Mouse (Mus musculus): ENCODE data around the gene Med21.

Med21 gene

GRCm38 (mm10) chr6:146642276-146643183, at the start of gene Med21, which contains the start of gene Tm7sf3:
Gene Med21 (plus strand): TSS chr6:146642547.
Gene Tm7sf3 (minus strand): TSS chr6:146642824.
- ATAC-seq (ENCODE audit: insufficient number of reproducible peaks, low FRiP score, low TSS enrichment) = peak; percentile 97

GRCm38 (mm10) chr6:146602601-146603000, 39.7 kb upstream of the Med21 start:
- no peak for ATAC-seq (ENCODE audit: insufficient number of reproducible peaks, low FRiP score, low TSS enrichment)

- no peak for ATAC-seq (ENCODE audit: insufficient number of reproducible peaks, low FRiP score, low TSS enrichment)
Measured at GRCm38 (mm10) chr6:146603651-146604050, 38.7 kb upstream of the Med21 start.

GRCm38 (mm10) chr6:146611385-146611784, 31.0 kb upstream of the Med21 start:
- ATAC-seq (ENCODE audit: insufficient number of reproducible peaks, low FRiP score, low TSS enrichment) = no peak

- no peak for ATAC-seq (ENCODE audit: insufficient number of reproducible peaks, low FRiP score, low TSS enrichment)
Measured at GRCm38 (mm10) chr6:146611897-146612296, 30.4 kb upstream of the Med21 start.

GRCm38 (mm10) chr6:146612736-146613135, 29.6 kb upstream of the Med21 start:
- no peak for ATAC-seq (ENCODE audit: insufficient number of reproducible peaks, low FRiP score, low TSS enrichment)

- no peak for ATAC-seq (ENCODE audit: insufficient number of reproducible peaks, low FRiP score, low TSS enrichment)
Measured at GRCm38 (mm10) chr6:146613907-146614306, 28.4 kb upstream of the Med21 start.

GRCm38 (mm10) chr6:146614541-146614940, 27.8 kb upstream of the Med21 start:
- ATAC-seq (ENCODE audit: insufficient number of reproducible peaks, low FRiP score, low TSS enrichment) = no peak

- no peak for ATAC-seq (ENCODE audit: insufficient number of reproducible peaks, low FRiP score, low TSS enrichment)
Measured at GRCm38 (mm10) chr6:146615891-146616290, 26.5 kb upstream of the Med21 start.

GRCm38 (mm10) chr6:146616670-146617069, 25.7 kb upstream of the Med21 start:
- ATAC-seq (ENCODE audit: insufficient number of reproducible peaks, low FRiP score, low TSS enrichment) = no peak

GRCm38 (mm10) chr6:146628123-146628522, 14.2 kb upstream of the Med21 start:
- no peak for ATAC-seq (ENCODE audit: insufficient number of reproducible peaks, low FRiP score, low TSS enrichment)

GRCm38 (mm10) chr6:146629781-146630756, 12.3 kb upstream of the Med21 start:
- ATAC-seq (ENCODE audit: insufficient number of reproducible peaks, low FRiP score, low TSS enrichment) = no peak

- no peak for ATAC-seq (ENCODE audit: insufficient number of reproducible peaks, low FRiP score, low TSS enrichment)
Measured at GRCm38 (mm10) chr6:146630961-146631360, 11.4 kb upstream of the Med21 start.

GRCm38 (mm10) chr6:146631847-146632246, 10.5 kb upstream of the Med21 start:
- no peak for ATAC-seq (ENCODE audit: insufficient number of reproducible peaks, low FRiP score, low TSS enrichment)

GRCm38 (mm10) chr6:146632403-146632802, 9.9 kb upstream of the Med21 start:
- ATAC-seq (ENCODE audit: insufficient number of reproducible peaks, low FRiP score, low TSS enrichment) = no peak

GRCm38 (mm10) chr6:146633097-146633496, 9.2 kb upstream of the Med21 start:
- ATAC-seq (ENCODE audit: insufficient number of reproducible peaks, low FRiP score, low TSS enrichment) = no peak

GRCm38 (mm10) chr6:146633629-146634014, 8.7 kb upstream of the Med21 start:
- 0 out of 2 replicates have a peak, but pooled peaks have one; percentile 15 for ATAC-seq (ENCODE audit: insufficient number of reproducible peaks, low FRiP score, low TSS enrichment)

- ATAC-seq (ENCODE audit: insufficient number of reproducible peaks, low FRiP score, low TSS enrichment) = peak; percentile 88
Measured at GRCm38 (mm10) chr6:146634015-146634722, 8.2 kb upstream of the Med21 start.

- no peak for ATAC-seq (ENCODE audit: insufficient number of reproducible peaks, low FRiP score, low TSS enrichment)
Measured at GRCm38 (mm10) chr6:146634759-146635606, 7.4 kb upstream of the Med21 start.
